Comparison of ENCODE assay signal across 12 mouse cellular contexts in the genomic region with DNA sequence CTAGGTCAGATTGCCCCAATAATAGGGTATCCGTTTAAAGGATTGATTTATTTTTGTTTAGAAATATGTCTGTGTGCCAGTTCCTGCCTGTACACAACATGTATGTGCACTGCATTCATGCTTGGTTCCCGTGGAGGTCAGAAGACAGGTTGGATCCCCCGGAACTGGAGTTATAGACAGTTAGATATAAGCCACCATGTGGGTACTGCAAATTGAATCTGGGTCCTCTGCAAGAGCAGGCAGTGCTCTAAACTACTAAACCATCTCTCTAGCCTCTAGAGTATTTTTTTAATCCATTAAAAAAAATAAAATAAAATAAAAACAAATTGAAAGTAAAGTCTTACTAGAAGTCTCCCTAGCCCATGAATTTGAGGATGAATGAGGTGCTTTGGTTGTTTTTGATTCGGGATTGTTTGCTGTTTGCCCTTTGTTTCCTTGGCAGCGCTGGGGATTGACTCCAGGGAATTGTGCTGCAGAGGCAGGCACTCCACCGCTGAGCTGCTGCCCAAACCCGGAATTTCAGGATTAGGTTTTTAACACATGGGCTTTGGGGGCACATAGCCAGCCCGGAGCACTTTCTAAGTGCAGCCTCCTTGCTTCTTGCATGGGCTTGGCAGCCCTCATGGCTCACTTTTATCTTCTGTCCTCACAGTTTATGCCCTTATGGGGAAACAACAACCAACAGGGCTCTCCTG.
DNase-seq lines count a peak whose midpoint lies in the region; ATAC-seq and TF ChIP-seq lines count a peak whose summit lies in the region.
"Had no signal": no experiment of that assay in that cellular context is flagged by ENCODE, and none has a peak within 500 bp of the region (broad histone marks: within the 10 kb centered on the region; RNA-seq: fewer than 3 reads in every experiment).

No protein-coding gene starts in this region.

- DNase-seq in forebrain, embryonic 14.5 days (ENCODE audit: low spot score) = peak; percentile 32
- no peak for DNase-seq in forebrain, embryonic 11.5 days (ENCODE audit: low spot score)
- peak; percentile 37 for DNase-seq in lung, embryonic 14.5 days
- DNase-seq in lung, postnatal 10 days = no peak
- no peak for DNase-seq in stomach, postnatal 0 days (ENCODE audit: low spot score)
- DNase-seq in lung, postnatal 14 days = no peak
- no peak for DNase-seq in T-cell, adult 2 months (ENCODE audit: low spot score)
- DNase-seq: B cell, adult 2 months; liver, embryonic 13.5 days had no signal

- H3K4me3 ChIP-seq in forebrain, embryonic 14.5 days (ENCODE audit: low read depth, low read length) = no peak overlapping the region
- H3K4me3 ChIP-seq in forebrain, embryonic 11.5 days (ENCODE audit: low read depth, low read length) = no peak overlapping the region
- H3K4me3 ChIP-seq in lung, embryonic 14.5 days (ENCODE audit: low read depth, low read length) = no peak overlapping the region
- no peak overlapping the region for H3K4me3 ChIP-seq in hindbrain, embryonic 13.5 days
- H3K4me3 ChIP-seq in stomach, postnatal 0 days (ENCODE audit: low read depth, low read length) = no peak overlapping the region
- H3K4me3 ChIP-seq: forebrain, embryonic 12.5 days; liver, embryonic 13.5 days had no signal

- no peak for TF ChIP-seq EP300 in stomach, postnatal 0 days (optimal IDR thresholded peaks at IDR 0.05)

- 22% methylated on average over 8 of the region's 8 CpGs for WGBS in forebrain, embryonic 14.5 days
- 25% methylated on average over 8 of the region's 8 CpGs for WGBS in forebrain, embryonic 11.5 days
- 35% methylated on average over 8 of the region's 8 CpGs for WGBS in lung, embryonic 14.5 days
- WGBS in hindbrain, embryonic 13.5 days = 23% methylated on average over 8 of the region's 8 CpGs
- WGBS in stomach, postnatal 0 days = 29% methylated on average over 8 of the region's 8 CpGs

- no peaks in the 10 kb centered on the region for H3K9me3 ChIP-seq in forebrain, embryonic 14.5 days (replicated peaks; ENCODE audit: control insufficient read depth, low read length)
- H3K9me3 ChIP-seq in forebrain, embryonic 11.5 days (ENCODE audit: control insufficient read depth, low read length) = no peaks in the 10 kb centered on the region
- H3K9me3 ChIP-seq in lung, embryonic 14.5 days (ENCODE audit: low read depth, low read length) = no peaks in the 10 kb centered on the region
- H3K9me3 ChIP-seq in hindbrain, embryonic 13.5 days = no peaks in the 10 kb centered on the region
- H3K9me3 ChIP-seq in stomach, postnatal 0 days (ENCODE audit: control insufficient read depth, low read length) = no peaks in the 10 kb centered on the region
- H3K9me3 ChIP-seq: forebrain, embryonic 12.5 days; liver, embryonic 13.5 days had no signal

- no peak overlapping the region for H3K9ac ChIP-seq in forebrain, embryonic 14.5 days (ENCODE audit: low read length)
- no peak overlapping the region; the same call in 1 of the 2 replicates for H3K9ac ChIP-seq in forebrain, embryonic 11.5 days (ENCODE audit: low read length)
- H3K9ac ChIP-seq in lung, embryonic 14.5 days = no peak overlapping the region
- no peak overlapping the region for H3K9ac ChIP-seq in hindbrain, embryonic 13.5 days
- H3K9ac ChIP-seq in stomach, postnatal 0 days (ENCODE audit: low read length) = no peak overlapping the region
- H3K9ac ChIP-seq: forebrain, embryonic 12.5 days; liver, embryonic 13.5 days had no signal

- no peak overlapping the region for H3K4me2 ChIP-seq in forebrain, embryonic 14.5 days (ENCODE audit: low read length)
- no peak overlapping the region for H3K4me2 ChIP-seq in forebrain, embryonic 11.5 days (ENCODE audit: low read depth, low read length, severe bottlenecking)
- H3K4me2 ChIP-seq in lung, embryonic 14.5 days = no peak overlapping the region
- no peak overlapping the region for H3K4me2 ChIP-seq in hindbrain, embryonic 13.5 days
- H3K4me2 ChIP-seq in stomach, postnatal 0 days (replicated peaks; ENCODE audit: low read depth) = no peak overlapping the region
- H3K4me2 ChIP-seq: forebrain, embryonic 12.5 days; liver, embryonic 13.5 days had no signal

- H3K4me1 ChIP-seq in forebrain, embryonic 14.5 days (ENCODE audit: control insufficient read depth, insufficient read depth, low read length) = peaks cover 10% of the 10 kb centered on the region; the same call in 1 of the 2 replicates
- H3K4me1 ChIP-seq in forebrain, embryonic 11.5 days (replicated peaks; ENCODE audit: control insufficient read depth, insufficient read depth, low read length) = no peaks in the 10 kb centered on the region
- peaks cover 22% of the 10 kb centered on the region for H3K4me1 ChIP-seq in lung, embryonic 14.5 days (ENCODE audit: insufficient read depth)
- peaks cover 39% of the 10 kb centered on the region for H3K4me1 ChIP-seq in hindbrain, embryonic 13.5 days (replicated peaks)
- H3K4me1 ChIP-seq in stomach, postnatal 0 days (replicated peaks; ENCODE audit: control insufficient read depth, insufficient read depth) = peaks cover 8% of the 10 kb centered on the region; the same call in 1 of the 2 replicates

- no peak overlapping the region for H3K27ac ChIP-seq in forebrain, embryonic 14.5 days (ENCODE audit: low read depth, low read length)
- H3K27ac ChIP-seq in forebrain, embryonic 11.5 days (ENCODE audit: low read depth, low read length) = no peak overlapping the region
- H3K27ac ChIP-seq in lung, embryonic 14.5 days (ENCODE audit: low read depth) = no peak overlapping the region
- H3K27ac ChIP-seq in hindbrain, embryonic 13.5 days = peak overlapping the region; percentile 24
- peak overlapping the region; percentile 35 for H3K27ac ChIP-seq in stomach, postnatal 0 days (replicated peaks)
- H3K27ac ChIP-seq: forebrain, embryonic 12.5 days; liver, embryonic 13.5 days had no signal

- no peaks in the 10 kb centered on the region for H3K36me3 ChIP-seq in forebrain, embryonic 14.5 days (ENCODE audit: control insufficient read depth, insufficient read depth, low read length)
- H3K36me3 ChIP-seq in forebrain, embryonic 11.5 days (ENCODE audit: control insufficient read depth, insufficient read depth, low read length) = no peaks in the 10 kb centered on the region
- H3K36me3 ChIP-seq in lung, embryonic 14.5 days (ENCODE audit: insufficient read depth) = no peaks in the 10 kb centered on the region
- no peaks in the 10 kb centered on the region for H3K36me3 ChIP-seq in hindbrain, embryonic 13.5 days
- H3K36me3 ChIP-seq in stomach, postnatal 0 days (ENCODE audit: control insufficient read depth, insufficient read depth, low read length) = no peaks in the 10 kb centered on the region
- H3K36me3 ChIP-seq: forebrain, embryonic 12.5 days; liver, embryonic 13.5 days had no signal

- ATAC-seq in forebrain, embryonic 14.5 days = no peak
- no peak for ATAC-seq in forebrain, embryonic 11.5 days (replicated peaks; ENCODE audit: low FRiP score)
- no peak for ATAC-seq in lung, embryonic 14.5 days (ENCODE audit: insufficient read depth)
- ATAC-seq in hindbrain, embryonic 13.5 days (ENCODE audit: low FRiP score) = no peak
- ATAC-seq in stomach, postnatal 0 days (ENCODE audit: low FRiP score, low TSS enrichment) = no peak
- ATAC-seq: Patski had no signal

- no peak for TF ChIP-seq CTCF in lung, embryonic 14.5 days (IDR thresholded peaks at IDR 0.05; ENCODE audit: low read depth)
- no peak for TF ChIP-seq CTCF in stomach, postnatal 0 days (IDR thresholded peaks at IDR 0.05; ENCODE audit: low read depth)

- no peaks in the 10 kb centered on the region for H3K27me3 ChIP-seq in forebrain, embryonic 14.5 days (replicated peaks; ENCODE audit: control insufficient read depth, insufficient read depth, low read length)
- H3K27me3 ChIP-seq in forebrain, embryonic 11.5 days (ENCODE audit: control insufficient read depth, insufficient read depth, low read length) = no peaks in the 10 kb centered on the region
- H3K27me3 ChIP-seq in lung, embryonic 14.5 days (ENCODE audit: insufficient read depth, low read length) = no peaks in the 10 kb centered on the region
- no peaks in the 10 kb centered on the region for H3K27me3 ChIP-seq in hindbrain, embryonic 13.5 days
- no peaks in the 10 kb centered on the region for H3K27me3 ChIP-seq in stomach, postnatal 0 days (ENCODE audit: control insufficient read depth, insufficient read depth, low read length)
- H3K27me3 ChIP-seq: forebrain, embryonic 12.5 days; liver, embryonic 13.5 days; Patski had no signal

Comparison
In these comparisons a context has a peak if more than half of its experiments do, and no peak if none do; other contexts are left out.
1. DNase-seq: peak in forebrain, embryonic 14.5 days (single experiment) and lung, embryonic 14.5 days (single experiment); none in forebrain, embryonic 11.5 days (single experiment), lung, postnatal 10 days (single experiment), stomach, postnatal 0 days (single experiment), lung, postnatal 14 days (single experiment) and T-cell, adult 2 months (single experiment).
2. H3K27ac ChIP-seq: peak in hindbrain, embryonic 13.5 days (single experiment) and stomach, postnatal 0 days (single experiment); none in forebrain, embryonic 14.5 days (single experiment), forebrain, embryonic 11.5 days (single experiment) and lung, embryonic 14.5 days (single experiment).